Mouse (Mus musculus): ENCODE measurements around the gene Wnt3.

Wnt3 gene

DNA sequence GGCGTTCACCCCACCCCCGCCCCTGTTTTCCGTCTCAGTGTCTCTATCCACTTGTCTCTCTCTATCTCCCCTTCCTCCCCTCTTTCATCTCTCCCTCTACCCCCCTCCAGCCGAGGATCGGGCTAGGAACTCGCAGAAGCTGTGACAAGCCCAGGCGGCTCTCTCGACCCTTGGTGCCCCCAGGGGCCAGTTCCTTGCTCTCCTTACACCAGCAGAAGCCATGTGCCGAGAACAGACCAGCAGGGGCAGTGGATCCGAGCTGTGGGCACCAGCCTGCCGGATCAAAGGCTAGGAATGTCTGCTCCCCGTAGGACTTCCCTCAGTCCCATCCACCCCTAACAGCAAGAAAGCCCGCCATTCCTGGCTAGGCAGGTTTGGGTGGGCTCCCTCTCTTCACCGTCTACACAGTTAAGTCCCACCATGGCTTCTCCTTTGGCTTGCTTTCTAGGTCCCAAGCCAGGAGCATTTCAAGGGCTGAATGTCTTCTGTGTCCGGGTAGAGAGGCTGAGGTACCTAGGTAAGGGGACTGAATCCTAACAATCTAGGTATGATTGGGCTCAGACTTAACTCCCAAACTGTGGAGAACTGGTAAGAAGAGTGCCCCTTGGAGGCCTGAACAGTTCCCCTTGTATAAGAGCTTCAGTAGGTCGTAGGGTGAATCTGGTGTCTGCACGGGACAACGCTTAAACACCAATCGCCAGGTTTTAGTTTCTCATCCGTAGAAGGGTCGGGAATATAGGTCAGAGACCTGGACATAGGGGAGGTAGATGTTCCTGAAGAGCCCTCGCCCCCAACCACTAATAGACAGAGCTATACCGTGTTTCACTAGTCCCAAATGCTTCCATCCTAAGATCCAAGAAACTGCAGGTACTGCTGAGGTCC lies 1.2 kb upstream of the Wnt3 start:
- no peak for DNase-seq (ENCODE audit: low read depth, low spot score)

DNA sequence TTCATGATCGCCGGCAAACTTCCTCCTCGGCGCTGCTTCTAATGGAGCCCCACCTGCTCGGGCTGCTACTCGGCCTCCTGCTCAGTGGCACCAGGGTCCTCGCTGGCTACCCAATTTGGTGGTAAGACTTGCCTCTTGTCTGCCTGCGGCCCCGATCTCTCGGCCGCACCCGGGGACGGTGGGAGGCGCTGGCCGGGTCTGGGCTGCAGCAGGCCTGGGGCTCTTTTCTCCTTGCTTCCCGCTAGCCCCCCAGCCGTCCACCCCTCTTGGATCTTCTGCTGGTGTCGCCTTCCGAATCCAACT lies 229 bp downstream of the Wnt3 start:
- no peak for DNase-seq (ENCODE audit: low read depth, low spot score)

DNA sequence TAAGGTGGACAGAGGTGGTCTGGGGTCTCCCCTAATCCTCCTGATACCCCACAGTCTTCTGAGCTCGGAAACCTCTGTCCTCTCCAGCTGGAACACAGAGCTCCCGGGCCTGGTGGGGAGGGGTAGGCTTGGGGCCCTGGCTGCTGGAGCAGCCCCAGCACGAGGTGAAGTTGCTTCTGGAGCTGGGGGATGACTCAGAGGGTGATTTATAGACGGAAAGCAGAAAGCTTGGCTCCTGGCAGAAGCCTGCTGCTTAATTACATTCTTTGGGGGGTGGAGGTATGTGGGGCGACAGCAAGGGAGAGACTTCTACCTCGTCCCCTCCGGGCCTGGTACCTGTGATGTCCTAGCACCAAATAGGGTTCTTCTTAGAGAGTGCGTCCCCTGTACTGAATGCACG lies 6.2 kb downstream of the Wnt3 start:
- no peak for DNase-seq (ENCODE audit: low read depth, low spot score)

DNA sequence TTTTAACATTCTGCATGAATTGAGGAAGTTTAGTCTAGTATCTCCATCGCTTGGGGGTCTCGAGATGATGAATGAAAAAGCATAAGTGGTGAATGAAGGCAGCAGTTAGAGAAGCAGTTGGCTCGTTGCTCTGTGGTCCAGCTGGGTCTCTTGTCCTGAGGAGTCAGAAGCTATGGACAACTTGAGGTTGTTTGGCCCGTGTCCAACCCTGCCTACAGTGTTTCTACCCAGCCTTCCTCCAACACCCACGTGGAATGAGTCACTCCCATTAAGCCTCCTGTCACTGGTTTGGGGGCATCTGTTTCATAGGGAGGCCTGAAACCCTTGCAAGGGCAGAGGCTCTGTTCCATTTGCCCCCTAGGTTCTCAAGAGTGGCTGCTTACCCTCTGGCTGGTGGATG lies 16.0 kb downstream of the Wnt3 start:
- DNase-seq (ENCODE audit: low read depth, low spot score) = no peak

DNA sequence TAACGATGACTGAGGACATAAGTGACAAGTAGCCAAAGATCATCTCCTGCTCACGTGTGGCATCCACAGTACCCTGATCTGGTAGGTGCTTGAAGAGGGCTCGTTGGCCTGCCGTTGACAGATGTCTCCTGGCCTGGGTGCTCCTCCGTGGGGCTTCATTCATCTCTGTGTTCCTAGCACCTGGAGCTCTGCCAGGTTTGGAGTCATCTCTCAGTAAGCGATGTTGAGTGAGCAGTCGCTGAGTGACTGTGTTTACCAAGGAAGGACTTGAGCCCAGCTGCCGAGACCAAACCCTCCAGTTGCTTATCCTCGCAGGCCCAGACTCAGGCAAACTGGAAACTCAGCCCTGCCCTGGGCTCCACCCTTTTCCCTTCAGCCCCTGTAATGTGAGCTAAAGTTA lies 27.2 kb downstream of the Wnt3 start:
- no peak for DNase-seq (ENCODE audit: low read depth, low spot score)

DNA sequence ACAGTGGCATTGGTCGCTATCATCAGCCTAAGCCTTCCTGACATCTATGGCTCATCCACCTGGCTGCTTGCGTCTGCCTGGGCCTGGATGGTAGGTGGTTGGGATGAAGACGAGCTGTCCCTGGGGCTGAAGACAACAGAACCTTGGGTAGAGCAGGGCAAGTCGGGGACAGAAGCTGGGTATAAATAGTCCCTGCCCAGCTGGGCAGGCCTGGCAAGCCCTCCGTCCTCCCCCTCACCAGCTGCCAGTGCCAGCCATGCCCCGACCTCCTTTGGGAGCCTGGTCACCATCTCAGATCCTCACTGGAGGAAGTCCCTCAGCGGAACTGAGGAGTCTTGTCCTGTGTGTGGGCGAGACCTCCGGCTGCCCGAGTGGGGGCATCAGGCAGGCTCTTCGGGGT lies 30.2 kb downstream of the Wnt3 start:
- DNase-seq (ENCODE audit: low read depth, low spot score) = no peak

DNA sequence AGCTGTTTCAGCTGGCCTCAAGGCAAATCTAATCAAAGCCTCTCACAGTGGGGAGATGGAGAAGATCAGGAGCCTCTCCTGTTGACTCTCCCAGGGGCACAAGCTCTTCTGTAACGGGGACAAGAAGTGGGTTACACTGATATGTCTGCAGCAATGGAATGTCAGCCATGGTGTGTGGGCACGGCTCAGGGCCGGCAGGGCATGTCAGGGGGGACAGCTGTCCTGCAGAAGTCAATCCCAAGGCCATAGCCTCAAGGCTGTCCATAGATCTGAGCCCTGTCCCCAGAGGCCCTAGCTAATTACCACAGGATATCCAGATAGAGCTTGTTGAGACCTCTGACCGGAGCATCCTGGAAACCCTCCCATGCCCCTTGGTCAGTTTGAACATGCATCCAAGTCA lies 30.9 kb downstream of the Wnt3 start:
- DNase-seq (ENCODE audit: low read depth, low spot score) = no peak

DNA sequence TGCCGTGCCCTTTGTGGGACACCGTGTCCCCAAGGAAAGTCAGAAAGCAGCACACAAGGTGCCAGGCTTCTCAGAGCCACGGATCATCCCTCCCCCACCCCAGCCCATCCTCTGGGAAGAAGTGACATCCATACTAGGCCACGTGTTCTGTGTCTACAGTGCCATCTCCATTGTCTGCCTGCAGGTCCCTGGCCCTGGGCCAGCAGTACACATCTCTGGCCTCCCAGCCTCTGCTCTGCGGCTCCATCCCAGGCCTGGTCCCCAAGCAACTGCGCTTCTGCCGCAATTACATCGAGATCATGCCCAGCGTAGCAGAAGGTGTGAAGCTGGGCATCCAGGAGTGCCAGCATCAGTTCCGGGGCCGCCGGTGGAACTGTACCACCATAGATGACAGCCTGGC lies 34.0 kb downstream of the Wnt3 start:
- DNase-seq (ENCODE audit: low read depth, low spot score) = no peak

DNA sequence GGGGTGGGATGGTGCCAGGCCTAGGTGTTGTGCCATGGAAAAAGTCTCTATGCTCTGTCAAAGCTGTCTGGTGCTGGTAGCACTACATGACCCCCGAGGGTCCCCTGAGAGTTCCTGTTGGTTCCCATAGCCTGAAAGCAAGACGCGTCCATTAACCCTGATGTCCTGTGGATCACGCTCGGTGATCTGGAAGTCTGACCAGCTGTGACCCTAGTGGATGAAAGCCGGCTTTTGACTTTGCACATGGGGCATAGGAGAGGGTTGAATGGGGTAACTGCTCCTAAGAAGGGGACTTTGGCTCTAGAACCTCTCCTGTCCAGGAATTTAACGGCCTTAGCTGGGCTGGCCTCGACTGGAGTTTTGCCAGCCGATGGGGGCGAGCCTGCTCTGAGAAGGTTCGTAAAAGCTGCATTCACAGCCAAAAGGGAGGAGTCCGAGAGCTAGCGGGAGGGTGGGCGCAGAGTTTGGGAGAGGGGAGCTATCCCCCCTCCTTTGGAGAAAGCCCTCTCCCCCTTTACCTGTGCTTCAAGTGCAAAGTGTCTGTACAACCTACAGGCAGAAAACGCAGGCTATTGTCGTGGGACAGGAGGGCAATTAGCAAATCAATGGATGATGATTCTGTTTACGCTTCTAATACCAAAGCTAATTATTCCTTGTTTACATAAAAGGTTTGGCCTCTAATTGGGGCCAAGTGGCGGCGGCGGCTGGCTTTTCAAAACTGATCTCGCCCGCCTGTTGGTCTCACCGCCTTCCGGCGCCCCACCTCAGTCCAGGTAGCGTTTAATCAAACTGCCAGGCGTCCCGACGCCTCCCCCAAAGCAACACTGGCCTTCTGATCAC lies 35.0 kb downstream of the Wnt3 start:
- no peak for DNase-seq (ENCODE audit: low read depth, low spot score)

DNA sequence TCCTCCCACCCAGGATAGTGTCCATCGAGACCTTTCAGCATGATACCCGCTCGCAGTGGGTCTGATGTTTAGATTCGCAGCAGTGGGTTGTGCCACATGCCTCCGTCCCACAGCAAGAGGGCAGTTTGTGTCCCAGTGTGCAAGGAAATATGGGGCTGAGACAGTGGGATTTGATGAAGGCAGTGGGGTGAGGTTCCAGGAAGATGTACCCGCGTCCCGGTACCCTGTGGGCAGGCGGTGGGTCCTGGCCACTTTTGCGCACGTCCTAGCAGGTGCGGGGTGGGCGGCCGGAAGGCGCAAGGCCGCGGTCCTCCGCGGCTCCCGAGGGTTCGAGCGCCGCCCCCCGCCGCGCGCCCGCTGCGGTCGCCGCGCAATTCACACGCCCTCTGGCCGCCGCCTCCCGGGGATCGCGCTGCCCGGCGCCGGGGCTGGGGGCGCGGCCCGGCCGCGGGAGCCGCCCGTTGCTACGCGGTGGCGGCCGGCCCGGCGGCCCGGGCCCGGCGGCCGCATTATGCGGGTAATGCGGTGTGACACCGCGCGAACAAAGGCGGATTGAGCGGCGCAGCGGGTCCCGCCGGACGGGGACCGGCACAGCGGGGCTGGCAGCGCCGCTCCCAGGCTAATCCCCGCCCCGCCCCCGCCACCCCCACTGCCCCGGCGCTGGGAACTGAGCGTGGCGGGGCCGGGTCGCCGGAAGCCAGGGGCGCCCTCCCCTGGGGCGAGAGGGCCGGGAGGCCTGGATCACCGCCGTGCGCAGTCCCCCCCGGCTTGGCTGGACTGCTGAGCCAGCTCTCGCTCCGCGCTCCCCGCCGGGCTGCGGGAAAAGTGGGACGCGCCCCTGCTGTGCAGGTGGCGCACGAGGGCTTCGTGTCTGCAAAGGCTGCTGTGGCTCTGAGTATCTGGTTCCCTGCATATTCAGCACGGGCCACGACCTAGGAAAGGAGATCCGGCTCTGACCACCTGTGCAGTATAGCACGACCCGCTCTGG lies 36.0 kb downstream of the Wnt3 start:
- peak; percentile 13 for DNase-seq (ENCODE audit: low read depth, low spot score)

DNA sequence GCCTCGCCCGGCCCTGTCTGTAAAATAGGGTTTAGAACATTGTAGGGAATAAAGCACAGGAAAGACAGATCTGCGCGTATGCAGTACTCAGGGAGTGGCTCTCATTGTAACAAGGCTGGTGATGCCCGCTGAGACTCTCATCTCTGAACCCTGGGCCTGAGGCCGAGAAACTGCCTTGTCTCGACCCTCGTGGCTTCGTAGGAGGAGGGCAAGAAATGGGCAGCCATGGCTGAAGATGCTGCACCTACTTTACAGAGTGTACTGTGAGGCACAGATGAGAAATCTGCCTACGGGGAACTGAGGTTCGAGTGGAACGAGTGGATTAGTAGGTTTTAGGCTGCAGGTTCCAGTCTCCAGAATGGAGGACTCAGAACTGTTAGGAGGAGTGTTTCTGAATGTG lies 36.7 kb downstream of the Wnt3 start:
- no peak for DNase-seq (ENCODE audit: low read depth, low spot score)

DNA sequence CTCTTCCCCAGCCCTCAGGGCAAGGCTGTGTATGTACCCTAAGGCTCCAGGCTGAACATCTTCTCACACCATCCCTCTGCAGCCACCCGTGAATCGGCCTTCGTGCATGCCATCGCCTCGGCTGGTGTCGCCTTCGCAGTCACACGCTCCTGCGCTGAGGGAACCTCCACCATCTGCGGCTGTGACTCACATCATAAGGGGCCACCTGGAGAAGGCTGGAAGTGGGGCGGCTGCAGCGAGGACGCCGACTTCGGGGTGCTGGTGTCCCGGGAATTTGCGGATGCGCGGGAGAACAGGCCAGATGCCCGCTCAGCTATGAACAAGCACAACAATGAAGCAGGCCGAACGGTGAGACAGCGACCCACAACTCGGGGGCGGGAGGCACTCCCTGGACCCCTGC lies 37.3 kb downstream of the Wnt3 start:
- DNase-seq (ENCODE audit: low read depth, low spot score) = no peak

DNA sequence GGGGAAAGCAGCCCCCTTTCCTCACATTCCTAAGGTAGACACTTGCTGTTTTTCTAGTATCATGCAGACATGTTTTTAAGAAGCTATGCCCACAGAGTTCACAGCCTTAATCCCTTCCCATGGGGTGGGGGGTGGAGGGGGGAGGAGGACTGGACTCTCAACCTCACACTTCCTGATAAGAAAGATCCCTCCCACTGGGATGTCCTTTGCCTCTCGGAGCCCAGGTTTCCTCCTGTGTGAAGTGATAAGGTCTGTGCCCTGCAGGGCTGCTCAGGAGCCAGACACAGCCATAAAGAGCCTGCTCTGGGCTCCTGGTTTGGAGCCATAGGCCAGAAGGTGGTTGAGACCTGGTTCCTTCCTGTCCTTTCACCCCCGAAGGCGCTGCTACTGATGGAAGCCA lies 40.9 kb downstream of the Wnt3 start:
- DNase-seq (ENCODE audit: low read depth, low spot score) = no peak

DNA sequence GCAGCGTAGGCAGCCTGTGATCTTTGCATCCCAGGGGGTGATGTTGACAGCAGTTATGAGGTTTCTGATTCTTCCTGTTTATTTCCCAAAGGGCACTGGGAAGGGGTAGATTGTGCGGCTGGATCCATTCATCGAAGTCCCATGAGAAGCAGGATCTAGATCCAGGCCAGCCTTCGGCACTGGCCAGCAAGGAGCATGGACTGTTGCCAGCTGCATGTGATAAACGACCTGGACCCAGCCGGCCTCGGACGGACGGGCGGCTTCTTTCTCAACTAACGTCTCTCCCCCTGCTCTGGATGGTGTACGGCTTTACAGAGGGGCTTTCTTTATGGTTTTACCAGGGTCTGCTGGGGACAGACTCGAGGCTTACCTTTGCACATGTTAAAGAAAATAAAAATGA lies 42.0 kb downstream of the Wnt3 start:
- peak; percentile 6 for DNase-seq (ENCODE audit: low read depth, low spot score)

DNA sequence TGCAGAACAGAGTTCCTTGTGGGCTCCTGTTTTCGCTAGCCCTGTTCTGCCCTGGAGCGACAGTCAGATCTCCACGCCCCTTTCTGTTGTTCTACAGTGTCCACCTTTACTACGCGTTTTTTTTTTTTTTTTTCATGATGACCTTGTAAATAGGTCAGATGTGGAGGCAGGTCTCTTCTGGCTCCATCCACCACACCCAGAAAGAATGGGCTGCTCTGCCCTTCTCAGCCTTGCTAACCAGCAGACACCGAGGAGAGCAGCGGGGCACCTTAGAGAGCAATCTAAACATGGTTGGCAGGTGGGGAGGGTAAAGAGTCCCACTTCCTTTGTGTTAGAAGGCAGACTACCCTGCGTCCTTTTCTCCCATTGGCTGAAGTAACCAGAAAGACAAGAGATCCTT lies 42.8 kb downstream of the Wnt3 start:
- no peak for DNase-seq (ENCODE audit: low read depth, low spot score)

DNA sequence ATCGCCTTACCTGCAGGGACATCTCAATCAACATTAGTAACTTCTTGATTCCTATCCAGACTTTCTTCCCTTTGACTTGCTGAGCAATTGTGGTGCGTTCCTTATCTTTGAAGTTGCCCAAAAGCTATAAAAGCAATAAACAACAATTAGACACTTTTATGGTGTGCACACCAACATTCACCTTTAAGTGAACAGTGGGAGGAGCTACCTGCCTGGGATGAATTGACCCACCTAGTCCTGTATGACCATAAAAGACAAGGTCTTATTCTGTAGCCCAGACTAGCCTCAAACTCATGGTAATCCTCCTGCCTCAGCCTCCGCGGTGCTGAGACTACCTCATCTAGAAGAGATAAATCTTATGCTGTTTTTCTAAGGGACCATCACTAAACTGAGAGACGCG lies 53.3 kb downstream of the Wnt3 start:
- no peak for DNase-seq (ENCODE audit: low read depth, low spot score)

DNA sequence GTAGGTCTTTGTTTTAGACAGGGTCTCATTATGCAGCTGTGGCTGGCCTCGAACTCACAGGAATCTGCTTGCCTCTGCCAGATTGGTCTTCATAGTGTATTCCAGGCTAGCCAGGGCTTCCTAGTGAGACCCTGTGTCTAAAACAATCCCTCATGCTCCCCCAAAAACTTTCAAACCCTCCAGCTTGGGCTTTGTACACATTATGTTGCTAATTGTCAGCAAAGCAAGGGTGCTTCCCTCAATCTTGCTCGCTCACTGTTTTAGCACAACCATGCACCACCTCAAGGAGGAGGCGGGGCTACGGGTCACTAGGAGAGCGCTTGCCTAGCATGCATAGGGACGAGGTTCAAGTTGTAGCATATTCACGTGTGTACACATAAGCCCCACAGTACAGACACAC lies 54.9 kb downstream of the Wnt3 start:
- DNase-seq (ENCODE audit: low read depth, low spot score) = no peak

DNA sequence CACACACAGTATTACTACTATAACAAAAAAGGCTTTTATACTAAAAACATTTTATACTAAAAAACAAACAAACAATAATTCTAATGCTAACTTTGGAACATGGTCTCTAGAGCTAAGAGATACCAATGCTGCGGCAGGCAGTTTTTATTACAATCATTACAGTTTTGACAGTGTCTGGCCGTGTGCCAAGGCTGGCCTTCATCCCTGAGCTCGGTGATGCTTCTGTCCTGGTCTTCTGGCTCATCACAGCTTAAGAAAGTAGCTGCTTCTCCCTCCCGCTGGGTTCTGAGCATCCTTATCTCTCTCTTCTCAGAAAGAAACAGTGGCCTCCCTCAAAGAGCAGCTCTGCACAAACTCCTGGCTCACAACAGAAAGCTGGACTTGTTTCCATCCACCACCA lies 56.0 kb downstream of the Wnt3 start:
- no peak for DNase-seq (ENCODE audit: low read depth, low spot score)

DNA sequence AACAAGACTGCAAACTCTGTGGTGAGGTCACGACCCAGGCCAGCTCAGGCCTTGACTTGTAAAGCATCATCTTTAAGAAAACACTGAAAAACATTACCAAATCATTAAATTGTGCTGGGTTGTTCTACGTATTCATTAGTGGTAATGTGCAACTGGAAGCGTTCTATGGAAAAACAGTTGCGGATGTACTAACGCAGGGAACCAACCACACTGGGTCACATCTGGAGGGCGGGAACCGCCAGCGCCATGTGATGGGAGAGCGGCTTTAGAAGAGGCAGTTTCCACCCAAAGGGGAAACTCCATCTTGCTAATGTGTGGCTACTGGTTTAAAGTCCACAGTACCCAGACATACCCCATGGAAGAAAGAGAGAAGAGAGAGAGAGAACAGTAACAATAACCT lies 56.5 kb downstream of the Wnt3 start:
- DNase-seq (ENCODE audit: low read depth, low spot score) = no peak

DNA sequence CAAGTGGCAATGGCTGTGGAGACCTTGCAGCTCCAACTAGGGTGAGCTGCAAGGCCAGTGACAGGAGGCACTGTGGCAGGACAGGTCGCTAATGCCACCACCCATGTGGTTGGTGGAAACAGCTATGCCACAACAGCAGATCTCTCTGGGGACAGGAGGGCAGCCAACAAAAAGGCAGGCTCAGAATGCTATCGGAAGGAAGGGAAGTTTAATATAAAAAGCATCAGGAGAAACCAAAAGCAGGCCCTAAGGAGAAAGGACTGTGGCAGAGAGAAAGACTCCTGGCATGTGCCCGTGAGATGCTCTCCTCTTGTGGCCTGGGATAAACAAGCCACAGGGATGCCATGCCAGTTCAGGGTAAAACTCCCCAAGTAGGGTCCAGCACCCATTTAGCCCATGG lies 57.8 kb downstream of the Wnt3 start:
- DNase-seq (ENCODE audit: low read depth, low spot score) = no peak

DNA sequence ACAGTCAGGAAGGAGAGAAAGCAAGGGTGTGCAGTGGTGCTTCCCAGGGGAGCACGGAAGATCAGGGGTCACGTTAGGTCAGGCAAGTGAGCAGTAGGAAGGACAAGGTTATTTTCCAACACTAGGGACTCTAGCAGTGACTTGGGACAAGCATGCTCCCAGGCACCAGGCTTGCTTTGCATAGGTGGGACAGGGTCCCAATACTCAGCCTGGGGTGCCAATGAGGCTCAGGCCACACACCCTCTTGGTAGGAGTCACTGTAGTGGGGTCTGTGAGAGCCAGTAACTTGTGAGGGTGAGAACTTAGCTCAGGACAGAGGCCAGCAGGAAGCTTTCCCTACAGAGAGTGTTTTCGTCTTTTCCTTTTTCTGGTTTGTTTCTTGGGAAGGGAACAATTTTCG lies 58.4 kb downstream of the Wnt3 start:
- no peak for DNase-seq (ENCODE audit: low read depth, low spot score)

DNA sequence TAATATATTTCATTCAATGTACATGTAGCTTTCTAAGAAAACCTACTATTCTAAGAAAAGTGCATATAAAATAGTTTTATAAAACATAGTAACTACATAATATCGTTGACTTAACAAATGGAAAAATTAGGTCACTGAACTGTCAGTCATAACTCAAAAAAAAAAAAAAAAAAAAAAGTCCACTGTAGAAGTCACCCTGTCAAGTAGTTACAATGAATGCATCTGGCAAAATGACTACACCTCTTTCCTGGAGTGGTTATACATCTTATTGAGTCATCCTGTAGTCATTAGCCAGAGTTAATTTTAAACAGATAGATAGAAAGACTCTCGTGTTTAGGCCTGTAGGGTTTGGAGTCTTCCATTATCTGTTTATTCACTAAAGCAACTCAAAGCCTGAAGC lies 65.0 kb downstream of the Wnt3 start:
- DNase-seq (ENCODE audit: low read depth, low spot score) = no peak
